Mouse (Mus musculus): ENCODE results near the gene Clasp1.

DNA sequence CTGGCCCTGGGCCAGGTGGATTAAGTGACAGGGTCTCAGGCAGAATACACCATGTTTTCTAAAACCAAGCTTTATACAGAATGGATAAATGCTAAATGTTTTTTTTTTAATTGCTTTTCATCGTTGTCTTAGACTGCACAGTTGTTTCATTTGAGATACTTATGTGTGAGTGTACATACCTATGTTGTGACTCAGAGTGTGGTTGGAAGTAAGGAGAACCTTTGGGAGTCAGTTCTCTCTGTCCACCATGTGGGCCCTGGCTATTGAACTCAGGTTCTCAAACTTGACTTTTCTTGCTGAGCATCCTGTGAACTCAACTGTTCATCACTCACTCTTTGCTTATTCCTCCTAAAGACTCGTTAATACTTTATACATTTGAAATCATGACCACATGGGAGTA lies 58.3 kb downstream of the Clasp1 start:
- TF ChIP-seq ZKSCAN1 (IDR thresholded peaks at IDR 0.05; ENCODE audit: low read depth, low read length) (no peak), USF1 (IDR thresholded peaks at IDR 0.05; ENCODE audit: low read depth, low read length) (no peak), SMC3 (IDR thresholded peaks at IDR 0.05; ENCODE audit: low read depth, low read length) (no peak), MAFK (IDR thresholded peaks at IDR 0.05; ENCODE audit: borderline replicate concordance, low read depth, low read length) (no peak), KAT2A (conservative IDR thresholded peaks at IDR 0.05; ENCODE audit: low read depth, low read length) (no peak), CTCF (IDR thresholded peaks at IDR 0.05 in 2 of 3, conservative IDR thresholded peaks at IDR 0.05 in 1 of 3; ENCODE audit: control insufficient read depth in 1 of 3, insufficient read depth in 1 of 3, low read depth in 2 of 3, low read length in 3 of 3, poor library complexity in 1 of 3, severe bottlenecking in 1 of 3) (no peak)

All from MEL (cell line).